Mouse (Mus musculus) heart, postnatal 0 days (tissue): ENCODE data around the gene Pmpcb.

Experiments used
- CTCF ChIP-seq: IDR thresholded peaks from 2 replicates; pipeline ENCODE4 v1.5.1; 2016; ENCODE audit warnings: antibody characterized with exemption, control low read depth, low read depth
- EP300 ChIP-seq: IDR thresholded peaks from 2 replicates; pipeline ENCODE4 v1.6.1; 2016; ENCODE audit warnings: antibody characterized with exemption, low read depth

DNA sequence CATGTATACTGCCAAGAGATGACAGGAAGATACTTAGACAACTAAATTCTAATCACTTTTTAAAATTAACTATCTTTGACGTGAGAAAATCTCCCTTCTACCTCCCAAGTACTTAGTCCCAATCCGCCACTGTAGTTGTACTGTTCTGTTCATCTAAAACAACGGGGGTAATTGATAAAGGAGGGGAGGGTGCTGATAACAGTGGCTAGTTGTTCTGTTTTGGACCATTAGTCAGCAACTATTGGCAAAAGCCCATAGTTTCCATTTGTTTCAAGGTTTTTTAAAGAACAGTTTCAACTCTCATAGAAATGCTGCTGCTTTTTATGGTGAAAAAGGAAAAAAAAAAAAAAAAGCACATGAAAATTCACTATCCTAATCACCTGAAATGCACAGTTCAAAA is 33.2 kb upstream of the Pmpcb start:
- TF ChIP-seq CTCF (no peak), EP300 (no peak)
